Mouse (Mus musculus) stomach, postnatal 0 days (tissue): ENCODE measurements around the gene Iqcn. TPM values are rescaled to one million over a fixed set of nuclear protein-coding genes. Genes with fewer than 3 reads are reported as not detected.

Experiments used
- ATAC-seq: fragments of 200-750 bp; cut with Nextera tagmentation; 2 replicates; pipeline ENCODE4 v1.8.0; 2017; ENCODE audit not compliant: low FRiP score, low TSS enrichment
- DNase-seq: peaks from one replicate; pipeline ENCODE4 v3.0.0-alpha.2; 2016; ENCODE audit warnings: low spot score
- H3K27ac ChIP-seq: fragments of 300-500 bp; sonication (generic); replicated peaks from 2 replicates; pipeline ENCODE4 v1.5.1; 2014; ENCODE audit warnings: mild to moderate bottlenecking, control low read depth
- H3K27me3 ChIP-seq: fragments of 300-500 bp; sonication (generic); 2 replicates; pipeline ENCODE4 v1.6.1; 2014; ENCODE audit warnings: low read length; ENCODE audit not compliant: control insufficient read depth, insufficient read depth
- H3K36me3 ChIP-seq: fragments of 300-500 bp; sonication (generic); 2 replicates; pipeline ENCODE4 v1.6.1; 2014; ENCODE audit warnings: low read length, mixed read lengths; ENCODE audit not compliant: control insufficient read depth, insufficient read depth
- H3K4me1 ChIP-seq: fragments of 300-500 bp; sonication (generic); replicated peaks from 2 replicates; pipeline ENCODE4 v1.6.1; 2014; ENCODE audit warnings: antibody characterized with exemption; ENCODE audit not compliant: control insufficient read depth, insufficient read depth
- H3K4me2 ChIP-seq: fragments of 300-500 bp; sonication (generic); replicated peaks from 2 replicates; pipeline ENCODE4 v1.6.1; 2014; ENCODE audit warnings: low read depth, mild to moderate bottlenecking, control low read depth, moderate library complexity
- H3K4me3 ChIP-seq: fragments of 300-500 bp; sonication (generic); 2 replicates; pipeline ENCODE4 v1.5.1; 2014; ENCODE audit warnings: low read depth, low read length, control low read depth
- H3K9ac ChIP-seq: fragments of 300-500 bp; sonication (generic); 2 replicates; pipeline ENCODE4 v1.6.1; 2014; ENCODE audit warnings: mild to moderate bottlenecking, low read length, control low read depth, mixed read lengths
- H3K9me3 ChIP-seq: fragments of 300-500 bp; sonication (generic); 2 replicates; pipeline ENCODE4 v1.6.1; 2016; ENCODE audit warnings: low read length; ENCODE audit not compliant: control insufficient read depth
- CTCF ChIP-seq: IDR thresholded peaks from 2 replicates; pipeline ENCODE4 v1.5.1; 2016; ENCODE audit warnings: antibody characterized with exemption, low read depth, mild to moderate bottlenecking, moderate library complexity
- EP300 ChIP-seq: optimal IDR thresholded peaks from 2 replicates; pipeline ENCODE3; 2016; ENCODE audit warnings: antibody characterized with exemption
- WGBS: fragments of 180-500 bp; shearing (Covaris S2); extraction: QIAGEN DNeasy Blood & Tissue Kit; methylation state at CpG from one replicate; pipeline ENCODE4 v1.1.7; 2014; 5-methylcytosine and 5-hydroxymethylcytosine counted together
- polyA plus RNA-seq: library from polyadenylated mRNA; unstranded; fragments of >200 nt; fragmentation: Nextera tagmentation; extraction: Ambion mirVana; gene quantifications from 2 replicates; pipeline ENCODE4 v1.2.1, GENCODE M21; 2015

Iqcn gene
- polyA plus RNA-seq, 1 experiment from 2014 or later = not detected

GRCm38 (mm10) chr8:70689892-70690390 lies 13.3 kb upstream of the Iqcn start:
- Histone ChIP-seq H3K27me3 (no peaks in the 10 kb centered on the region), H3K4me2 (no peak overlapping the region), H3K27ac (no peak overlapping the region), H3K4me1 (peaks cover 9% of the 10 kb centered on the region; the same call in 1 of the 2 replicates), H3K9me3 (no peaks in the 10 kb centered on the region), H3K4me3 (no peak overlapping the region), H3K36me3 (no peaks in the 10 kb centered on the region), H3K9ac (no peak overlapping the region)
- no peak for ATAC-seq
- WGBS = 62% methylated on average over 5 of the region's 5 CpGs
- DNase-seq = no peak
- TF ChIP-seq CTCF (no peak), EP300 (no peak)

- no peak overlapping the region for H3K4me3 ChIP-seq
- no peak overlapping the region for H3K9ac ChIP-seq
- TF ChIP-seq CTCF (no peak), EP300 (no peak)
- H3K27me3 ChIP-seq = no peaks in the 10 kb centered on the region
- H3K4me2 ChIP-seq = peak overlapping the region; percentile 50
- H3K9me3 ChIP-seq = no peaks in the 10 kb centered on the region
- 69% methylated on average over 4 of the region's 4 CpGs for WGBS
- H3K36me3 ChIP-seq = no peaks in the 10 kb centered on the region
- peaks cover 15% of the 10 kb centered on the region for H3K4me1 ChIP-seq
- H3K27ac ChIP-seq = no peak overlapping the region
- ATAC-seq (no peak), DNase-seq (no peak)
Observed at GRCm38 (mm10) chr8:70691230-70691629, 12.0 kb upstream of the Iqcn start.

GRCm38 (mm10) chr8:70691727-70692231 lies 11.5 kb upstream of the Iqcn start:
- no peaks in the 10 kb centered on the region for H3K9me3 ChIP-seq
- ATAC-seq = 0 out of 2 replicates have a peak, but pooled peaks have one; percentile 27
- 5% methylated on average over 19 of the region's 20 CpGs for WGBS
- no peak for DNase-seq
- TF ChIP-seq EP300 = no peak
- TF ChIP-seq CTCF = no peak
- H3K9ac ChIP-seq = peak overlapping the region; percentile 51
- peak overlapping the region; percentile 15; the same call in 1 of the 2 replicates for H3K4me3 ChIP-seq
- peak overlapping the region; percentile 50 for H3K4me2 ChIP-seq
- no peak overlapping the region for H3K27ac ChIP-seq
- H3K27me3 ChIP-seq = no peaks in the 10 kb centered on the region
- no peaks in the 10 kb centered on the region for H3K36me3 ChIP-seq
- peaks cover 16% of the 10 kb centered on the region for H3K4me1 ChIP-seq

GRCm38 (mm10) chr8:70693636-70694035 lies 9.6 kb upstream of the Iqcn start:
- H3K36me3 ChIP-seq = no peaks in the 10 kb centered on the region
- ATAC-seq = no peak
- H3K27me3 ChIP-seq = no peaks in the 10 kb centered on the region
- TF ChIP-seq CTCF (no peak), EP300 (no peak)
- WGBS = 62% methylated on average over 5 of the region's 5 CpGs
- peaks cover 21% of the 10 kb centered on the region for H3K4me1 ChIP-seq
- H3K4me2 ChIP-seq = no peak overlapping the region
- no peaks in the 10 kb centered on the region for H3K9me3 ChIP-seq
- no peak overlapping the region for H3K27ac ChIP-seq
- H3K9ac ChIP-seq = no peak overlapping the region
- DNase-seq = no peak
- no peak overlapping the region for H3K4me3 ChIP-seq

GRCm38 (mm10) chr8:70695318-70696018 lies 7.8 kb upstream of the Iqcn start:
- peak overlapping the region; percentile 100 for H3K27ac ChIP-seq
- H3K9ac ChIP-seq = peak overlapping the region; percentile 23; the same call in 1 of the 2 replicates
- H3K27me3 ChIP-seq = no peaks in the 10 kb centered on the region
- no peak overlapping the region for H3K4me3 ChIP-seq
- H3K36me3 ChIP-seq = no peaks in the 10 kb centered on the region
- 25% methylated on average over 32 of the region's 32 CpGs for WGBS
- no peaks in the 10 kb centered on the region for H3K9me3 ChIP-seq
- TF ChIP-seq CTCF = no peak
- TF ChIP-seq EP300 = peak; percentile 35
- DNase-seq (peak; percentile 89), ATAC-seq (no peak)
- peaks cover 21% of the 10 kb centered on the region for H3K4me1 ChIP-seq
- peak overlapping the region; percentile 27; the same call in 1 of the 2 replicates for H3K4me2 ChIP-seq
